Mouse (Mus musculus) left cerebral cortex, postnatal 4 days (tissue): ENCODE measurements around the gene Dmac2. TPM values are rescaled to one million over a fixed set of nuclear protein-coding genes. Genes with fewer than 3 reads are reported as not detected.

Experiments
- DNase-seq: peaks from one replicate; pipeline ENCODE4 v3.0.0-alpha.2; 2022
- intact Hi-C: fragments of 180-260 bp; cut with DNase I; formaldehyde crosslinking; loops from one replicate; pipeline ENCODE4 v1.15.1; 2025
- total RNA-seq, 2 experiments: library from RNA; stranded (reverse); gene quantifications; 2 replicates each; pipeline ENCODE4 v1.2.3; 2021

The Dmac2 gene
- total RNA-seq, 2 experiments from 2014 or later = 19.9 to 22.7 TPM

DNA sequence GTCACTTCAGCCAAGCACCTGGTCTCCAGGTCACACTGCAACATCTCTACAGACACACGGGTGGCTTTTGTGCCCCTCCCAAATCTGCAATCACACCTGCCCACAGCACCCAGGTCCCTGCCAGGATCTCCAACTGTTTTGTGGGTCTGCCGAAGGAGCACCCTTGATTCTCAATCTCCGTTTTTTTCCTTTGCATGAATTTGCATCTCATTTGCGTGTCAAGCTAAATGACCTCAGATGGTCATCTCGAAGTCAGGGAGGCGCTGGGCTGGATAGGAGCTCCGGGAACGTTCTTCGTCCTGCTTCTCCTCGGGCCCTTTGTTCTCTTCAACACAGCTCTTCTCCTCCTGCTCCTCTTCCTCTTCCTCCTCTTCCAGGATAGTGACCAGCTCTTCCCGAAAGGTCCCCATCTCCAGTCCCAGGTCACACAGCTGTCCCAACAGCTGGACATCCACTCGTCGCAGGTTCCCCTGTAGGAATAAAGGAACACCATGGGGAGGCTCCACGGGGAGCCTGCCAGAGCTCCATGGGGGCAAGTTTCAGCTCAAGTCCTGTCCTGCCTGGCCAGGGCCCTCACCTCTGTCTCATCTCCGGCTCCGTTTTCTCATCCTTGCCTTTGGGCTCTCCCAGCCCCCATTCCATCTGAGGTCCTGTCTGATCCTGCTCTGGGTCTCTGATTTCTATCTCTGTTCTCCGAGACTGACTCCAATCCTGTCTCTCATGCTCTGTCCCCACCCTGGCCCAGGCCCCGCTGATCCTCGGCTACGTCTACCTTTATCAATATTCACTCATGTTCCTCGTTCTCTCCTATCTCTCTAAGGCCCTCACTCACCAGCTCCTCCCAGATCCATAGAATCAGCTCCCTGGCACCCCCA, 4.1 kb upstream of the Dmac2 start:
- no peak for DNase-seq
- intact Hi-C loops = no loop called here

DNA sequence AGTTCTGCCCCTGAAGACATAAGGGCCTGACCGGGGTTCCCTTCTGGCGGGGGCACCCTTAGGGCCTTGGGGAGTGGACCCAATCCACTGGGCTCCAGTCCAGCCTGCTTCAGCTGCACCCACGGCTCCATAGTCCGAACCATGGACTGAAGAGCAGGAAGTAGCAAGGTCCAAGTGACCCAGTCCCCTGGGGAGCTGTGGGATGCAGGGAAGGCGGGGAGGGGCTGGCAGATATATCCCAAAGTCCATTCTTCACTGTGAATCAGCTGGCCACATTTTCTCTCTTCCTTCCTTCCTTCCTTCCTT, 3.6 kb upstream of the Dmac2 start, which contains the start of gene Erich4:
TSS of gene Erich4 (minus strand) at position 187 of the 306 bp plus-strand sequence.
- no peak for DNase-seq
- intact Hi-C loops = no loop called here

DNA sequence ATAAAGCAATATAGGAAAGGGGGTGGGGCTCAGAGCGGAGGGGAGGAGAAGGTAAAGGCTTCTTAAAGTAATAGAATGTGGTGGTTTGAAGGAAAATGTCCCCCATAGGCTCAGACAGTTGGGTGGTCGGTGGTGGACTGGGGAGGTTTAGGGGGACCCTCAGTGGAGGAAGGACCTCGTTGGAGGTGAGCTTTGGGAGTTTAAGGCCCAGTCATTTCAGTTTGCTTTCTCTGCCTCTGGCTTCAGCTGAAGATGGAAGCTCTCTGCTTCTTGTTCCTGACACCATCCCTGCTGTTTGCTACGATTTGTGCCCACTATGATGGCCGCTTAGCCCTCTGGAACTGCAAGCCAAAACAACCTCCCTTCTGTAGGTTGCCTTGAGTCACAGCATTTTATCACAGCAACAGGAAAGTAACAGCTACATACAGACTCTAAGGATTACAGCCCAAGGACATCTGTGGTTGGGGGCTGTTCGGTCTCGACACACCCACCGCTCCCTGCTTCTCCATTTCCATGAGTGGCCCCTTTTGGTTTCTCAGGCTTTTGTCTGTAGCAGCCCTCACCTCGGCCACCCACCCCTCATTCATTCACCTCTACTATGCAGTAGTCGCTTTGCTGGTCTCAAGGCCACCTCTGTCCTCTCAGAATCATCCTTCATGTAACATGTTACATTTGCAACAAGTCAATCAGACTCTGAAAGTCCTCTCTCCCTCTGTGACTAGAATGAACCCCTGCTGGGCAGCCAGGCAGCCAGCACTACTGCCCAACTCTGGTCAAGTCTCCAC, 1.6 kb upstream of the Dmac2 start:
- intact Hi-C loops = no loop called here
- DNase-seq = no peak

DNA sequence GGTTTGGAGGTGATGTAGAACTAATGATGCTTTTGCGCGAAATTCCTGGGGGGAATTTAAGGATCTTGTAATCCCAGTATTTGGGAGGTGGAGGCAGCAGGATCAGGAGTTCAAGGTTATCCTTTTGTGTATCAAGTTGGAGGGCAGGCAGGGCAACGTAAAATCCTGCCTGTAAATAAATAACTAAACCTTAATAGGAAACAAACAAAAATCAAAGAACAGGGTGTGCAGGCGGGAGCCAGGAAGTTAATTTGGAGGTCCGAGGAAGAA, 443 bp downstream of the Dmac2 start:
- no peak for DNase-seq
- intact Hi-C loops = no loop called here

DNA sequence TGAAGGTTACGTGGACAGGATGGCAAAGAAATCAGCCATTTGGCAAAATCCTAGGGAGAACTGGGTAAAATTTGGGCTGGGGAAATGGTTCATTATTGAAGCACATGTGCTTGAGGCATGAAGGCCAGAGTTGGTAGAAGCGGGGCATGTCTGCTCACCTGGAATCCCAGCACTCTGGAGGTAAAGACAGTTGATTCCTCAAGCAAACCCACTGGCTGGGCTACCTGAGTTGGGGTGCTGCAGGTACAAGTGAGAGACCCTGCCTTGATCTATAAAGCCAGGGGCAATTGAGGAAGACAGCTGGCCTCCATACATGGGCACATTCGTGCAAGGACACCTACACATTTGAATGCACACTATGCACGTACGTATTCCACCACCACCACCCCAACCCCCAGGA, 887 bp downstream of the Dmac2 start:
- no peak for DNase-seq

DNA sequence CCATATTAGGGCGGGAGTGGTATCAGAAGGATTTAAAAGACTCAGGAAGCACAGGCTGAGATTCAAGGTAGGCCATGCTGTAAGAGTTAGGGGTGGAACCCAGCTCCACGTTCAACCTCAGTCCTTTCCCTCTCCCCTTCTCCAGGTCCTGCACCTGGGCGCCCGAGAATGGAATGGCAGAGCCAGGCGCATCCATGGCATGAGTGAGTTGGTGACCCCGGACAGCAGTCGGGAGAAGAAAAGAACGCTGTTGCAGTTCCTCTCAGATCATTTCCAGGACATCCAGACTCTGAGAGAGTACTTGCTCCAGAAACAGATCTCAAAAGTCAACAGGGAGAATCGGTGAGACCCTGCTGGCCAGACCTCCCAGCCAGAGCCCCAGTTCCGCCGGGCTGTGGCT, 1.5 kb downstream of the Dmac2 start:
- no peak for DNase-seq
- intact Hi-C loops = no loop called here

More for the DNA sequence above, 887 bp downstream of the Dmac2 start:
- intact Hi-C loops = no loop called here

DNA sequence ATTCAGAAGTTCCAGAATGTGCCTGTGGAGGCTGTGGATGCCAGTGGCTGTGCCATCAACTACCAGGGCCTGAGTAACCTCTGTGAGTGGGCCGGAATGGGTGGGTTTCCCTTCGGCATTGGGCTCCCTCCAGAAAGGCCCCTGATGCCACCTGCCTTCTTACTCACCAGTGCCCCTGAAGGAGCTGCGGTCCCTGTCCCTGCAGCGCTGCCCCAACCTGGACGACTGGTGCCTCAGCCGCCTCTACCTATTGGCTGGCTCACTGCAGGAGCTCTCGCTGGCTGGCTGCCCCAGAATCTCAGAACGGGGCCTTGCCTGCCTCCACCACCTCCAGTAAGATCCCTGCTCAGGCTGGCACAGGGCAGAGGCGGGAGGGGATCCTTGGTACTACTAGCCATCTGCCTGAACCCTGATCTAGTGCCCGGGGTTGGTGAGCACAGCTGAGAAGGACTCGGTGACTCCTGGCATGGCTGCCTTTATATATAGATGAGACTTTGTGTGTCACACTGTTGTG, 4.7 kb downstream of the Dmac2 start:
- intact Hi-C loops = no loop called here
- DNase-seq = no peak

DNA sequence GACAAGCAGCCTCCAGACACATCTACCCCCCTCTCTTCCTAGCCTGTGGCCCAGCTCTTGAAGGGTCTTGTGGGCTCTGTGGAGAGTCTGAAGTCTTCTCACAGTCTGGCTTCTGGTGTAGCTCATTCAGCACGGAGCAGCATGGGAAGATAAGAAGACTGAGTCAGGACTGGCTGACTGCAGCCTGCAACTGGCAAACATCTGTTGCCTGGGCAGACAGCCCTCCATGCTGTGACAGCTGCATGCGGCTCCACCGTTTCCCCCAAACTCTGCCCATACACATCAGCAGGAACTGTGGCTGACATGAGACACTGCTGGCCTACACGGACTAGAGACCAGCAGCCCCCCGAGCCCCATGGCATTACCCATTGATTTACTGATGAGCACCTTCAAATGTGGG, 5.6 kb downstream of the Dmac2 start:
- no peak for DNase-seq
- intact Hi-C loops = no loop called here

DNA sequence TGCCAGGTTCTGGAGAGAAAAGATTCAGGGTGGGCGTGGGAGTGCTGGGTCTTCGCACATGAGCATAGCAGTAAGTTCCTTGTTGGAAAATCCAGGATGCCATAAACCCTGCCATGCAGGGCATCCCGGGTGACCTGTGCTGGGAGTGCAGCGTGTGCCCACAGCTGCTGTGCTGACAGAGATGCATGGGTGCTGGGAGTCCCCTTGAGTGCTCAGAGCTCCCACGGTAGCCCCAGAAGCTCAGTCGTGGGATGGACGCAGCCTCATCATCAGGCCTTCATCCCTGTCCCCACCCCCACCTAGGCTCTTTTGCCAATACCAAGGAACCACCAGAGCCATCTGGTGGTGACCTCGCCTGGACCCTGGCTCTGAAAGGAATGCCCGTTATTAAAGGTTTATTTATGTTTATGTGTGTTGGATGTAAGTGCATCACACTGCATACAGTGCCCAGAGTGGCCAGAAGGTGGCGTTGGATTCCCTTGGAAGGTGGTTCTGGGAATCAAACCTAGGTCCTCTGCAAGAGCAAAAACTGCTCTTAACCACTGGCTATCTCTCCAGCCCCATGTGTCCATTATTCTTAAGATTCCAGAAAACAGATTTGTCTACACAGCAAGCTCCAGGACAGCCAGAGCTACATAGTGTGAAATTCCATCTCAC, 6.5 kb downstream of the Dmac2 start:
- intact Hi-C loops = no loop called here
- DNase-seq = no peak

DNA sequence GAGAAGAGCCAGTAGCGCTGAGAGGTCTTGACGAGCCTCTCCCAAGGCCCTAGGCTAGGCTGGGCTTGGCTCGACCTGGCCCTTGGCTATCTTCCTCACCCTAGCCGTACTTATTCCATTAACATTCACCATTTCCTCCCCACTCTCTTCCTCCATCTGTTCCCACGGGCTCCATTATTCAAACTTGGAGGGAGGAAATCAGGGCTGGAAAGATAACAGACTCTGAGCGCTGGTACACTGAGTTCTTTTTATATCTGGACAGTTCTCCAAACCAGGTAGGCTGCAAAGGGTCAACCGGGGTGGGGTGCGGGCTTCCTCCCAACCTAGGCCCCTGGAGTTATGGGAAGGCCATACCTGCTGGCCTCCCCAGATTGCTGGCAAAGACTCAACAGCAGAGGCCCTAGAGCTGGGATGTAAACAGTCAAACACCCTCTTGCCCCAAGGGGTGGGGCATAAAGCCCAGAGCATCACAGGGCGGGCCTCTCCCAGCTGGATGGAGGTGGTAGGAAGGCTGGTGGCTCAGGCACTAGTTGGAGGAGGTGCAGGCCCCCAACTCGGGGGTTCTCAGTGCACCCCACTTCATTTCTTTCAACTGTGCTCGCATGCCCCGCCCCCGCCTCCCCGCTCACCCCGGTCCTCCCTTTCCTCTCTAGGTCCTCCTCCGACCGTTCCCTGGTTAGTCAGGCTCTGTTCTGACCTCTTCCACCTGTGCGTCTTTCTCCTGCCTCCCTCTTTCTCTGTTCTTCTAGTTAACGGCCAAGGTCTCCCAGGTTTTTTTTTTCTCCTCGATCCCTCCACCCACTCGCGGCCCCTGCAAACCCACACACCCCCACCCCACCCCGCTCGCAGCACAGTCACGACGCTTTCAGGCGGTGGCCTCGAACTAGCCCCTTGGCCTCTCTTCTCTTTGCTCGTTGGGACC, 7.6 kb downstream of the Dmac2 start, which contains the start of gene B3gnt8:
TSS of gene B3gnt8 (plus strand) at position 146 of the 922 bp plus-strand sequence.
- DNase-seq = no peak

DNA sequence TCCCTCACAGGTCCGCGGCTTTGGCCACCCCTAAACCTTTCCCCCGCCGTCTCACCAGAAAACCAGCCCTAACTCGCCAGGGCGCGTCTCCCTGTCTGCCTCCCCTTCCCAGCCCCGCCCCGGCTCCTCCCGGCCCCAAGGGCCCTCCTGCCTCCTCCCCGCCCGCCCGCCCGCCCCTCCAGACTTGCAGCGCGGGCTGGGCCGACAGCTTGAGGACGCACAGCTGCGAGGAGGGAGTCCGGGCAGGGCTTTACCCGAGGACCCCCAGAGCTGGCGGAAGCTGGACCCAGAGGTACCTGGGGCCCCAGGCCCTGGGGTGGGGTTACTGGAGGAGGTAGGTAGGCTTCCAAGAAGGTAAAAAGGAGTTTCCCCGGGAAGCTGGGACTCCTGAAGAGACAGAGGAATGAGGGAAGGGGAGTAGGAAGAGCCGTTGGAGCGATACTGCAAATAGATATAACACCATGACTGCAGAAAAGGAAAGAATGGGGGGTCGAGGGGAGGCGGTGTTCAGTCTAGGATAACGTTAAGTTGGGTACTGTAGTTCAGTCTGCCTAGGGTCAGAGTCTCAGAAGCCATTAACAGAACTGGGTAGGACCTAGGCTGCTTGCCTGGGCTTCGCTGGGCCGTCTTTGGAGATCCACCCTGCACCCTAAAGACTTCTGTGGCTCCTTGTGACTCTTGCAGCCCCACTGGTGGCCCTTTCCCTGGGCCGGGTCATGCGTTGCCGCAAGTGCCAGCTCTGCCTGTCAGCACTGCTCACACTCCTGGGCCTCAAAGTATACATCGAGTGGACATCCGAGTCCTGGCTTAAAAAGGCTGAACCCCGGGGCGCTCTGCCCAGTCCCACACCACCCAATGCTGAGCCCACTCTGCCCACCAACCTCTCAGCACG, 8.5 kb downstream of the Dmac2 start:
- intact Hi-C loops = no loop called here
- DNase-seq = peak; percentile 45

More for the DNA sequence above, 7.6 kb downstream of the Dmac2 start, which contains the start of gene B3gnt8:
- intact Hi-C loops = no loop called here

DNA sequence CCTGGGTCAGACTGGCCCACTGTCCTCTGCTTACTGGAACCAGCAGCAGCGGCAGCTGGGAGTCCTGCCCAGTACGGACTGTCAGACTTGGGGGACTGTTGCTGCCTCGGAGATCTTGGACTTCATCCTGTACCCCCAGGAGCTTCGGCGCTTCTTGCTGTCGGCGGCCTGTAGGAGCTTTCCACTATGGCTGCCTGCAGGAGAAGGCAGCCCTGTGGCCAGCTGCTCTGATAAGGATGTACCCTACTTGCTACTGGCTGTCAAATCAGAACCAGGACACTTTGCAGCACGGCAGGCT, 9.1 kb downstream of the Dmac2 start:
- intact Hi-C loops = no loop called here
- no peak for DNase-seq

DNA sequence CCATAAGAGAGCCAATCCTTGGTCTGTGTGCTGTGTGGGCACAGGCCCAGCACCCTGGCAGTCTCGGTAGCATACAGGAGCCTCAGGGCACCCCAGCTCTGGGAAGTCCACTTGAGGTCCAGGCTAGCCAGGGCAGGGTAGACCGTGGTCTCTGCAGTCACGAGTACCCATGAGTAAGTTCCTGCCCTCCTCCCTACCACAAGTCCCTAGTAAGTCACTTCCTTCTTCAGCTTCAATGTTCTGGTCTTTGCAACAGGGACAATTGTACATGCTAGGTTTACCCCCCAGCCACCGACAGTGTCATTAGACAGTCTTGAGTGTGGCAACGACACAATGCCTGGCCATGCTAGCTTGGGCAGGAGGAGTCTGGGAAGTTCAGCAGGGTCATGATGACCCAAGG, 13.5 kb downstream of the Dmac2 start:
- intact Hi-C loops = no loop called here
- DNase-seq = no peak

DNA sequence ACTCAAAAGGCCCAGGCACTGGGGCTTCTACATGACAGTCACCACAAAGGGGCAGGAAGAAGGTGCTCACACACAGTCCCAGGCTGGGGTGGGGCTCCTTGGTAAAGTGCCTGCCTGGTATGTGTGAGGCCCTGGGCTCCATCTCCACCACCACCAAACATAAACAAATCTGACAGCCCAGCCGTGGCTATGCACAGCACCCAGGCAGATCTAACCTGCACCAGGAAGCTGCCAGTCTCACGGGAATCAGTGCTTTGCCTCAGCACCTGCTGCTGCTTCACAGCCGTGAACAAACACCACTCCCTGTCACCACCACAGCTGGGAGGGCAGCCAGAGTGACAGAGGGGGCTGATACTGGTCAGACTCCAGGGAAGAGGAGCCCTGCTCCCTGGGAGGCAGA, 17.2 kb downstream of the Dmac2 start:
- intact Hi-C loops = no loop called here
- DNase-seq = no peak

DNA sequence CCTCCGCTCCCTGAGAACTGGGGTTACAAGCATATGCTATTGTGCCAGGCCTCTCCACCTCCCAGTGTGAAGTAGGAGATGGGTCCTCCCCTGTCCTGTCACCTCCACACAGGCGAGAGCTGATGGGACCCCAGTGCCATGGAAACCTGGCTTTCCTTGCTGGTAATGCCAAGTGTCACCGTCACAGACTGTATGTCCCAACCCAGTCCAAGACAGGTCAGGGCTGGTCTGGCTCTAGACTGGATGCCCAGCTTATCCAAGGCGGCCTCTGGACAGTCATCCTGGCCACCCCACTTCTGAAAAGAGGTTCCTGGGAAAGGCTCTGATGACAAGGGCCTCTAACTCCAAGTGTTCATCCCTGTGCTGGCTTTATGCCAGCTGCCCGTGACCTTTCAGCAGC, 17.9 kb downstream of the Dmac2 start:
- DNase-seq = no peak
- intact Hi-C loops = no loop called here

DNA sequence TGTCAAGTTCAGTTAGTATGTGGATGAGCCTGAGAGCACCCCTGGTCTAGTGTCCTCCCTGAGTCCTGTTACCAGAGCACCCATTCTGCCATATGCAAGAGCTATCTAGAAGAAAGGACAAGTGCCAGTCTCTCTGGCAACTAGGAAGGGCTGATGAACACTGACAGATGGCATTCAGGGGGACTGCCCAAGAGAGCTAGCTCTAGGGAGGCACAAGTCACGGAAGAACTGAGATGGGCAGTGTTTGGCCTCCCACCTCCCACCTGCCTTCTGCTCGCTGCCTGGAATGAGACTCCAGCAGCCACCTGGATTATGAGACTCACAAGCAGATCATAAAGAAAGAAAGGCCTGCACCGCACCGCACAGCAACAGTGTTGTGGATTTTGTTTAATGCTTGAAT, 20.5 kb downstream of the Dmac2 start:
- intact Hi-C loops = no loop called here
- no peak for DNase-seq

DNA sequence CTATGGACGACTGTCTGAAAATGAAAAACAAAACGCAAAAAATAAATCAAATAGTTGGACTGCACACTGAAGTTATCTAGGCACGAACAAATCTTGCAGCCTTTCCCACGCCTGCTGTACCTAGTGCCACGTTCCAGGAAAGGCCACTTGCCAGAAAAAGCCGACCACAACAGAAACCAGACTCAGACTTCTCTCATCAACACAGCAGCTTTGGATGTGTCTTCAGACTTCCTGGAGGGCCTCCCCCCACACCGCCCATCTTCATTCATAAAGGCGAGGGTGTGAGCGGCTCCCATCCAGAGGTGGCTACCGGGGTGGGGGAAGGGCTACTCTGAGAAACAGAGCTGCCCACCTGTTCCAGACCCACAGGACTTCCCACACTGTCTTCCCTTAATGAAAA, 24.9 kb downstream of the Dmac2 start:
- intact Hi-C loops = no loop called here

DNA sequence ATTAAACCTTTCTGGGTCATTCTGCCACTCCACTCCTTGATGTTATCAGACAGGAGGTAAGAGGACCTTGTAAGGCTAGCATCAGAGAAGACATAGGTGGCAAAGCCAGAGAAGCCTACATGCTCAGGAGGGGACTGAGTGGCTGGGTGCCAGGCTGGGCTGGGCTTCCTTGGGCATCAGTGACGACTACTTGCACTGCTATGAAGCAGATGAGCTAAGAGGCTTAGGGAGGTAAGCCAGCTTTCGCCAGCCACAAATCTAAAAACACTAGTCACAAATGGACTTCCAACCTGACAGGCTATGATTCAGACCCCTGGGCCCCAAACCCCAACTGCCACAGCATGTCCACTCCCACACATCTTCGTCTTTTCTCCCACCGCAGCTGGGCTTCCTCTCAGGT, 25.4 kb downstream of the Dmac2 start:
- intact Hi-C loops = no loop called here
- no peak for DNase-seq

More for the DNA sequence above, 24.9 kb downstream of the Dmac2 start:
- no peak for DNase-seq

DNA sequence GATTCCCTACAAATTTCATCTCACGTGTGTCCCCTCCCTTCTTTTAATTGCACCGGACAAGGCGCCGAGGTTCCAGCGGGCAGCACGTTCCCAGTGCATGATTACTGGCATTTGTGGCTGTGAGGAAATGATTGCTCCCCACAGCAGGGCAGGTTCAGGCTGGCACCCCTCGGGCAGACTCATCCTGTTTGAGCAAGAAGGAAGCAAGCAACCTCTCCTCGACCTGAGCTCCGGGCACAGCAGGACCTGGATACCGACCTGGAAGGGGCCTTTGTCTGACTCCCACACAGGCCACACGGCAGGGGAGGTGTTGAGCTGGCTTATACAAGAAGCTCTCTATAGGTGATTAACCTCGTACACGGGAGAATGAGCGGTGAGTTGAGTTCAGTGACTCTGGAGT, 25.9 kb downstream of the Dmac2 start:
- DNase-seq = no peak
- intact Hi-C loops = no loop called here
